Mouse (Mus musculus): ENCODE data around the gene Atg7. TPM values are rescaled to one million over a fixed set of nuclear protein-coding genes. Genes with fewer than 3 reads are reported as not detected.

The Atg7 gene
- total and polyA plus RNA-seq, 2 experiments = 18.8 to 31.7 TPM

- peaks cover 63% of the 10 kb centered on the region for H3K4me1 ChIP-seq (ENCODE audit: control insufficient read depth, insufficient read depth, low read length)
- H3K27me3 ChIP-seq (ENCODE audit: control insufficient read depth, insufficient read depth, low read length) = no peaks in the 10 kb centered on the region
- DNase-seq (ENCODE audit: extremely low read depth, low read depth, low spot score) = no peak
- peaks cover 43% of the 10 kb centered on the region for H3K79me2 ChIP-seq (ENCODE audit: control insufficient read depth, insufficient read depth, low read length)
- peak overlapping the region; percentile 40 for H3K9ac ChIP-seq (ENCODE audit: low read depth, low read length)
- no peaks in the 10 kb centered on the region; the same call in 1 of the 2 replicates for H3K36me3 ChIP-seq (ENCODE audit: control insufficient read depth, insufficient read depth, low read length)
- WGBS = 48% methylated on average over 12 of the region's 12 CpGs
- no peak for TF ChIP-seq CTCF (IDR thresholded peaks at IDR 0.05; ENCODE audit: low read depth, low read length)
- TF ChIP-seq POLR2A (IDR thresholded peaks at IDR 0.05; ENCODE audit: extremely low read depth, insufficient read depth, low read length) = no peak
- H3K4me3 ChIP-seq (ENCODE audit: insufficient read depth, low read depth, low read length) = no peak overlapping the region
- peak overlapping the region; percentile 97 for H3K27ac ChIP-seq (replicated peaks; ENCODE audit: insufficient read depth, low read depth, low read length)
Observed at GRCm38 (mm10) chr6:114891771-114892170, 248.9 kb downstream of the Atg7 start.

DNA sequence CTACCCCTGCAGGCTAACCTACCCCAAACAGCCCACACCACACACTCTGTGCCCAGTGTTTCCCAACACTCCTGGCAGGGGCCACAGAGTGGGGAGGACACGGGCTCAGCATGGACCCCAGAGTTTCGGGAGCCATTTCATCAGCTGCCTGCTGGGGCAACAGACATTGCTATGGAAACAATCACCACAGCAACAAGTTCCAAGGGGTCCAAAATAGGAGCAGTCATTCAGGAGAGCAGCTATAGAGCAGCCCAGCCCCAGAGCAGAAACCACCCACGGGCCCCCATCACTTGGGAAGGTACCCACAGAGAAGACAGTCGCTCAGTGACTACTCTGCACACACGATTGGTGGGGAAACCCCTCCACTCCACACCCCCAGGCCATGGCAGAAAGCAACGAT is 249.5 kb downstream of the Atg7 start:
- Histone ChIP-seq H3K79me2 (ENCODE audit: control insufficient read depth, insufficient read depth, low read length) (peaks cover 40% of the 10 kb centered on the region), H3K4me3 (ENCODE audit: insufficient read depth, low read depth, low read length) (no peak overlapping the region), H3K36me3 (ENCODE audit: control insufficient read depth, insufficient read depth, low read length) (no peaks in the 10 kb centered on the region; the same call in 1 of the 2 replicates), H3K9ac (ENCODE audit: low read depth, low read length) (peak overlapping the region; percentile 40), H3K27me3 (ENCODE audit: control insufficient read depth, insufficient read depth, low read length) (no peaks in the 10 kb centered on the region), H3K4me1 (ENCODE audit: control insufficient read depth, insufficient read depth, low read length) (peaks cover 59% of the 10 kb centered on the region), H3K27ac (replicated peaks; ENCODE audit: insufficient read depth, low read depth, low read length) (peak overlapping the region; percentile 97)
- TF ChIP-seq CTCF (IDR thresholded peaks at IDR 0.05; ENCODE audit: low read depth, low read length) = no peak
- no peak for TF ChIP-seq POLR2A (IDR thresholded peaks at IDR 0.05; ENCODE audit: extremely low read depth, insufficient read depth, low read length)
- 40% methylated on average over 6 of the region's 6 CpGs for WGBS
- DNase-seq (ENCODE audit: extremely low read depth, low read depth, low spot score) = no peak

DNA sequence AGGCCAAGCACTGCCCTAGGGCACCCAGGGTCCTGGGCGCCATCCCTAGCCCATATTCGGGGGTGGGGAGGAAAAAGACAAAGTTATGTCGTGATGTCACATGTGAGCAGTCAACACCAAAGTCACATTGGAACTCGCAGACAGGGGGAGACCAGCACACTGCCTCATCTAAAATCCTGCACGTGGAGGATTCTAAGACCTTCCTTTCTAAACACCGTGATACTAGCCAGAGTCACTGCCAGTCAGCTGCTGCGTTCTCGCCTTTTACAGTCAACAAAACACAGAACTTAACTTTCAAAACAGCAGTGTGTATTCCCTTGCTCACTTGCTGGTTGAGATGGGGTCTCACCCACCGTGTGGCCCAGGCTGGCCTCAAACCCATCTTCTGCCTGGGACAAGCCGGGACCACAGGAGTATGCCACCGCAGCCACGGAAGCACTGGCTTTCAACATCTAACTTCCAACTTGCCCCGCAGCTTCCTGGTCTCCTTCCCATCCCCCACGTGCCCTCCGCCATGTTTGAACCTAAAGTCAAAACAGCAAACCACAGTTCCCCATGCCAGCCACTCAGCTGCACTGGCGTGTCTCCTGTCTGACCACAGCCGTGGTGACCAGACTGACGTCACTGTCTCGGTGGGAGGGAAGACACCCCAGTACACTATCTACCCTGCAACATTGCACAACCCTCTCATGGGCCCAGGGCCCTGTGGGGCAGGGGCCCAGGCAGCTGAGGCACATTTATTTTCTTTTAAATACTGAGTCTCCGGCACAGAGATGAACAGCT is 250.7 kb downstream of the Atg7 start:
- H3K36me3 ChIP-seq (ENCODE audit: control insufficient read depth, insufficient read depth, low read length) = no peaks in the 10 kb centered on the region
- peaks cover 52% of the 10 kb centered on the region for H3K4me1 ChIP-seq (ENCODE audit: control insufficient read depth, insufficient read depth, low read length)
- 18% methylated on average over 20 of the region's 20 CpGs for WGBS
- H3K4me3 ChIP-seq (ENCODE audit: insufficient read depth, low read depth, low read length) = peak overlapping the region; percentile 49
- H3K27me3 ChIP-seq (ENCODE audit: control insufficient read depth, insufficient read depth, low read length) = no peaks in the 10 kb centered on the region
- H3K9ac ChIP-seq (ENCODE audit: low read depth, low read length) = peak overlapping the region; percentile 73
- peak overlapping the region; percentile 97 for H3K27ac ChIP-seq (replicated peaks; ENCODE audit: insufficient read depth, low read depth, low read length)
- TF ChIP-seq POLR2A (IDR thresholded peaks at IDR 0.05; ENCODE audit: extremely low read depth, insufficient read depth, low read length) (peak; percentile 54; the same call in 1 of the 2 replicates), CTCF (IDR thresholded peaks at IDR 0.05; ENCODE audit: low read depth, low read length) (peak; percentile 18; the same call in 1 of the 2 replicates)
- peaks cover 35% of the 10 kb centered on the region; the same call in 1 of the 2 replicates for H3K79me2 ChIP-seq (ENCODE audit: control insufficient read depth, insufficient read depth, low read length)
- peak; percentile 97 for DNase-seq (ENCODE audit: extremely low read depth, low read depth, low spot score)

DNA sequence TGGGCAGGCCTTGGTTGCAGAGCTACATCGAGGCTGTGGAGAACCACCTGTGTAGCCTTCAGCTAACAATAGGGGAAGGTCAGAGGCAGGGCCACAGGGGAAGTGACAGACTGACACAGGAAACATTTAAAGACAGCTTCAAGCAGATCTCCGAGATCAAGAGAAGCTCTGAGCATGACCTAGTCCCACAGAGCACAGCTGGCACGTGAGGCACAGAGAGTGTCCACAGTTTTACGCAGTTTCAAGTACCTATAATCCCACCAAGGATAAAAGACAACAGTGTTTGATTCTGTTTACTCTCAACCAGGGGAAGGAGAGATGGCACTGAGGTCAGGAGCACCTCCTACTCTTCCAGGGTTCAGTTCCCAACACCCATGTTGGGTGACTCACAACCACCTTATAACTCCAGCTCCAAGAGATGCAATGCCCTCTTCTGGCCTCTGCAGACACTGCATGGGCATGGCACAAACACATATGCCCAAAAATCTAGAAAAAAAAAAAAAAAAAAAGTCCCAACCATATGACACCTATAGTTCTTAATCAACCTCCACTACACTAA is 251.7 kb downstream of the Atg7 start:
- no peaks in the 10 kb centered on the region for H3K27me3 ChIP-seq (ENCODE audit: control insufficient read depth, insufficient read depth, low read length)
- H3K36me3 ChIP-seq (ENCODE audit: control insufficient read depth, insufficient read depth, low read length) = no peaks in the 10 kb centered on the region
- TF ChIP-seq POLR2A (IDR thresholded peaks at IDR 0.05; ENCODE audit: extremely low read depth, insufficient read depth, low read length) = no peak
- peak; percentile 37; the same call in 1 of the 2 replicates for TF ChIP-seq CTCF (IDR thresholded peaks at IDR 0.05; ENCODE audit: low read depth, low read length)
- WGBS = 36% methylated on average over 4 of the region's 4 CpGs
- peak overlapping the region; percentile 97 for H3K27ac ChIP-seq (replicated peaks; ENCODE audit: insufficient read depth, low read depth, low read length)
- H3K79me2 ChIP-seq (ENCODE audit: control insufficient read depth, insufficient read depth, low read length) = peaks cover 37% of the 10 kb centered on the region
- DNase-seq (ENCODE audit: extremely low read depth, low read depth, low spot score) = peak; percentile 59
- H3K4me1 ChIP-seq (ENCODE audit: control insufficient read depth, insufficient read depth, low read length) = peaks cover 45% of the 10 kb centered on the region
- H3K9ac ChIP-seq (ENCODE audit: low read depth, low read length) = peak overlapping the region; percentile 60
- no peak overlapping the region for H3K4me3 ChIP-seq (ENCODE audit: insufficient read depth, low read depth, low read length)

DNA sequence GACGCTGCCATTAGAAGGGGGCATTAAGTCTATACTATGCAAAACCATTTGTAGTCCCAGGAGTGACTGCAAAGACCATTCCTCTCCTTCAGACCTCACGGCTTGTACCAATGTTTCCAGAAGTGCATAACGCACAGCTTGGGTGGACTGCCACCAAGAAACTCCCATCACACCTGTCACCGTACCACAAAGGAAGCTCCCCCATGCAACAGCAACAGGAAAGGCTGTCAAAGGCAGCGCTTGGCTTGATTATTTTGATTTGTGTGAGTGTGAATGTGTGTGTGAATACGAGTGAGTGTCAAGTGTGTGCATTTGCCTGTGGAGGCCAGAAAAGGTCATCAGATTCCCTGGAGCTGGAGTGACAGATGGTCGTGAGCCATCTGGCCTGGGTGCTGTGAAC is 252.3 kb downstream of the Atg7 start:
- Histone ChIP-seq H3K4me3 (ENCODE audit: insufficient read depth, low read depth, low read length) (no peak overlapping the region), H3K36me3 (ENCODE audit: control insufficient read depth, insufficient read depth, low read length) (no peaks in the 10 kb centered on the region), H3K79me2 (ENCODE audit: control insufficient read depth, insufficient read depth, low read length) (peaks cover 42% of the 10 kb centered on the region), H3K27me3 (ENCODE audit: control insufficient read depth, insufficient read depth, low read length) (no peaks in the 10 kb centered on the region), H3K4me1 (ENCODE audit: control insufficient read depth, insufficient read depth, low read length) (peaks cover 48% of the 10 kb centered on the region), H3K27ac (replicated peaks; ENCODE audit: insufficient read depth, low read depth, low read length) (peak overlapping the region; percentile 34; the same call in 1 of the 2 replicates), H3K9ac (ENCODE audit: low read depth, low read length) (no peak overlapping the region)
- DNase-seq (ENCODE audit: extremely low read depth, low read depth, low spot score) = no peak
- TF ChIP-seq CTCF (IDR thresholded peaks at IDR 0.05; ENCODE audit: low read depth, low read length) (no peak), POLR2A (IDR thresholded peaks at IDR 0.05; ENCODE audit: extremely low read depth, insufficient read depth, low read length) (no peak)
- 94% methylated on average over 7 of the region's 7 CpGs for WGBS
